Mouse (Mus musculus): Measurements from ENCODE around the gene Drc3.

GRCm38 (mm10) chr11:60418473-60418803 lies 65.3 kb downstream of the Drc3 start:
- TF ChIP-seq CTCF (conservative IDR thresholded peaks at IDR 0.05; ENCODE audit: low read length) = no peak
- TF ChIP-seq POU5F1 (IDR thresholded peaks at IDR 0.05; ENCODE audit: borderline replicate concordance, low read length) = no peak
- no peak for TF ChIP-seq NANOG (IDR thresholded peaks at IDR 0.05; ENCODE audit: borderline replicate concordance, low read length)
